Mouse (Mus musculus): ENCODE measurements around the gene Tmem50b.
"Not testable (repeated sequence)": the region's sequence is repeated elsewhere in the genome, so short reads cannot be mapped to it uniquely, and the experiment has no call there.

Tmem50b gene

DNA sequence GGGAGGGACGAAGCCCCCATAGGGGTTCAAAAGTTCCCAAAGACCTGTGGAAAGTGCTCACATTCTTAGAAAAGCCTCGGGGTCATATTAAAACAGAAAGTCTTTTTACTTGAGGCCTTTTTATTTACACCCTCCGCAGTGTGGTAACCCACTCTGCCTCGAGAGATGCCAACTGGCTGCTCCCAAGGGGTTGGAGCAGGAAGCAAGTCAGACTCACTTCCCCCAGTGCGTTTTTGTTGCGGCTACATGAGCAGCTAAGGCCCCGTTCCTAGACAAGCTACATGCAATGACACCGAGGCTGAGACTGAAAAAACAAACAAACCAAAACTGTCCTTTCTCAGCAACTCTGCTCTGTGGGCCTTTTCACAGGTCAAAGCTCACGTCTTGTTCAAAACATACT, 59.1 kb downstream of the Tmem50b start:
- DNase-seq (ENCODE audit: low spot score in 2 of 2), result no peak

DNA sequence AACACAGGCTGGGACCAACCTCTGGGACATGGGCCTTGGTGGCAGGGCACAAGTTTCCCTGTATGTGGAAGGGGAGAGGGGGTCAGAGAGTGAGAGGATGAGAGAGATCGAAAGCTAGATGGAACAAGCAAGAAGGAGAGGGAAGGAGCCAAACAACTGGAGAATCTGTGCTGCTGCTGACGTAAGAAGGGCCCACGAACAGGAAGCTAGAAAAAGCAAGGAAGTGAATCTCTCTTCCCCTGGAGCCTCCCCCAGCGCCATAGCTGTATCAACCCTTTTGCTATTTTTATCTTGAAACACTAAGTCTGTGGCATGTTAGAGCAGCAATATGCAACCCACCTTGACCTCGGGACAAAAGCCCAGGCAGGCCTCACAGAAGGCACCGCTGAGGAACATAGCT, 59.5 kb downstream of the Tmem50b start:
- no peak for DNase-seq (ENCODE audit: low spot score in 2 of 2)

DNA sequence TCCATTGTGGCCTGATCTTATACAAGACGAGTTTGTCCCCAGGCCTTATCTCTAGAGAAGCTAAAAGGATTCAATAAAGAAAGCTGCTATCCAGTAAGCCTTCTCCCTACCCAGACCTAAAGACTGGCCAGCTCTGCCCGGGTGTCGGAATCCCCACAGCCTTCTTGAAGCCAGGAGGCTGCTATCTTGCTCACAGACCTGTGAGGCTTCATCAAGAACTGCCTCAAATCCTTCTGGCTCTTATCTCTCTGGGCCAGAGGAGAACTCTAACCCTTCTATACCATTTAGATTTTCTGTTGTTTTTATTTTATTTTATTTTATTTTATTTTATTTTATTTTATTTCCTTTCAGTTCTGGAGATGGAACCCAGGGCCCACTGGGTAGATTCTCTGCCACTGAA, 60.5 kb downstream of the Tmem50b start:
- DNase-seq (ENCODE audit: low spot score in 2 of 2), result no peak

DNA sequence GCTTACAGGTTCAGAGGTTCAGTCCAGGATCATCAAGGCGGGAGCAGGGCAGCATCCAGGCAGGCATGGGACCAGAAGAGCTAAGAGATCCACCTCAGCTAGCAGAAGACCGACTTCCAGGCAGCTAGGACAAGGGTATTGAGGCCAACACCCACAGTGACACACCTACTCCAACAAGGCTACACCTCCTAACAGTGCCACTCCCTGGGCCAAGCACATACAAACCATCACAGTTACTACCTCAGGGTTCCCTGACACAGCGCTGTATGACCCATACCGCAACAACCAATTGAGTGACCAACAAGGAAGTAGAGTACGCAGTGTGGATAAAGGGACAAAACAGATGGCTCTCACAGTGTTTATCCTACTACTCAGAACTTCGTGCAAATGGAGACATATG, 61.2 kb downstream of the Tmem50b start:
- DNase-seq (ENCODE audit: low spot score in 2 of 2), result no peak

DNA sequence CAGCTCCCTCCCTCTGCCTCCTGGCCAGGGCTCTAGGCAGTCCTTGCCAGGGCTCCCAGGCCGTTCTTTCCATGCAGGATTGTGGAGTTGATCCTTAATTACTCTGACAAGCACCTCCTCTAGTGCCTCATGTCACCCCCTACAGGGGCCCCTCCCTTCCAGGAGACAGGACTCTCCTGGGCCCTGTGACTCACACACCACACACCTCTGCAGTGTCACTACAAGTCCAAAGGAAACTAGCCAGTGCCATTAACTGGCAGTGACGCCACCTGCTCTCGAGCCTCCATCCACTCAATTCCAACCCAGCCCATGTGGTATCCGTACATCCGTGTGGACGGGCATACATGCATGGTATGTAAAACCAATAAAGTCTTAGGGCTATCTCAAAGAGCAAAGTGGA, 62.7 kb downstream of the Tmem50b start:
- DNase-seq (ENCODE audit: low spot score in 2 of 2), result no peak

DNA sequence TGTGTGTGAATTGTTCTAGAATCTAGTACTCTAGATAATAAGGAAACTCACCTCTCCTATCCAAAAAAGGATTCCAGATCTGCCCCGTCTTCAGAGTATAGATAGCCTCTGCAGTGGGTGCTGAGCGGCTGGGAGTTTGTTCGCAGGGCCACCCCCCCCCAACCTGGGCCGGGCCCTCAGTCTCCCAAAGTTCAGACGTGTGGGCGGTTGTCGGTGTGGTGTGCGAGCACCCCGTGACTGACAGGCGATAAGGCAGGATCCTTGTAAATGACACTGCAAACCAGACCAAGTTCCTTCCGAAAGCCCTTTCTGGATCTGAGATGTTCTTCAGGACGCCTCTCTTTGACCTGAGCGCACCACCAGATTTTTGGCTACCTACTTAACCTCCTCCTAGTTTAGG, 63.1 kb downstream of the Tmem50b start:
- DNase-seq (ENCODE audit: low spot score in 2 of 2), result no peak

DNA sequence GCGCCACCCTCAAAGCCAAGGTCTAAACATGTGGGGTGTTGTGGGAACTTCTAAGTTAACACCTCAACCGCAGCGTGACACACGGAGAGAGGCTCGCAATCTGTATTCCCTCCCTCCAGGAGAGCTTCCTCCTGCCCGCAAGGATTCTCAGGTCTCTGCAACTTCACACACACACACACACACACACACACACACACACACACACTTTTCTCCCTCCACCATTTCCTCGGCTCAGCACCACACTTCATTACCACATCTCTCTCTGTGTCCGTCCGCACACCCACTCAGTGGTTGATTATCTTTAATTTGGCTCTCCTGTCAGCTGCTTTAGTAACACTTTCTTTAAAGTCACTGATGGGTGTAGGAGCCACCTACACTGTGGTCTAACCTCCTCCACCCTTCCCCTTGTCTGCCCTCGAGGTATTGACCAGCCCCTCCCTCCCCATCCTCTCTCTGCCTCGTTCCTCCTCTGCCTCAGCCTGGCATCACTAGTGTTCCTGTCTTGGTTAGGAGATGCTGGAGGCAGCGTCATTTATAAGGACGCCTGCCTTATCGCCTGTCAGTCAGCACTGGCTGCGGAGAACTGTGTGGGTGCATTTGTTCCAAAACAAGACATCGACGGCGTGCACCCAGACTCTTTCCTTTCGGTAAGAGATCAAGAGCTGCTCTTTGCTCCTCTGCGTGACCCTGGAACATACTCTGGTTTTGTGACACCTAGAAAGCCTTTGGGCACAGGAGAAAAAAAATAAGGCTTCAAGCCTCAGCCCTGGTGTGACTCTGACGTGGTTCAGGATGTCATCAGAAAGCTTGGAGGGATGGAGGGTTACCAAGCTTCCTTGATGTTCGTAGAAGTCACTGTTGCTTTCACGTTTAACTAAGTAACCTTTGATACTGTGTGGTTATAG, 64.3 kb downstream of the Tmem50b start:
- no peak for DNase-seq (ENCODE audit: low spot score in 2 of 2)

DNA sequence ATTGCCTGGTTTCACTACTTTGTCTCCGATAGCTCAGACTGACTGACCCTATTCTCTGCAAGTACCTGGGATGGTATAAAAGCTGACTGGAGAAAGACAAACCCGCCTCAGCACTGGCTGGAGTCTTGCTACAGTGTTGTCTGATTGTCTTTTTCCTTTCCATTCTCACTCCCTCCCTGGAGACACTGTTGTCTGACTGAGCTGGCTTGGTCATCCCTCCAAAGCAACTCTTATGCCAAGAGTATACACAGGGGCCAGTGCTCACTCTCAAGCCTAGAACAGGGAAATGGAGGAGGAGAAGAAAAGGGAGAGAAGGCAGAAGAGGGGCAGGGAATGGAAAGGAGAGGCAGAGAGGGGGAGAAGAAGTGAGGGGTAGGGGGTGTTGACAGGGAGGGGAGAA, 65.2 kb downstream of the Tmem50b start:
- no peak for DNase-seq (ENCODE audit: low spot score in 2 of 2)

DNA sequence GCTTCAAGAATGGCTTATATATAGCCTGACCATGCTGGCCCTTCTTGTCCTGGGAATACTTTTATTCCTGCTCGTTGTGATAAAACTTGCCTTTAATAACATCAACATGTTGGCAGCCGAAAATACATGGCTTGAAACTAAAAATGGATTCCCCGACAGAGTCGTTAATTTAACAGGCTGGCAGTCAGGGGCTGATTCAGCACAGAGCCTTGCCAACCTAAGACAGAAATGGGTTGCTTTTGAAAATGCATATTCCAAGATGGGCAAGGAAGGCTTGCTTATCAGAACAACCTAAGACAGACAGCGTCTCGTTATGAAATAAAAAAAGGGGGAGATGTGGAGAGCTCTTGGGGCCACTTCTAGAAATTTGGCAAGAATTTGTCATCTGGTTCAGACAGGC, 65.7 kb downstream of the Tmem50b start:
- DNase-seq (ENCODE audit: low spot score in 2 of 2), result no peak

DNA sequence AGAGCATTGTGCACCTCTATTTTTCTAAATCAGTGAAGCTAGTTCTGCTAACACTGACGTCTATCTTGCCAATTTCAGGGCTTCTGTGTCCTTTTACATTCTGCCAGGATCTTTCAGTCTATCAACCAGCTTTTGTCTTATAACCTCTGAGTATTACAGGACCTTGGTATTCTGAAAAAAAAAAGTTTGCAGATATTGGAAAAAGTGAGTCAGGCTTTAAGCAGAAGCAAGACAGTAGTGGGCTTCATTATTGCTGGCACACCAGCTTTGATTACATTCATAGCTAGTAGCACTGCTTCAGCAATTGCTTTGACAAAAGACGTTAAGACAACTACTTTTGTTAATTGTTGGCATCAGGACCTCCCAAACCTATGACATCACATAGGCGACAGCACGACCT, 66.8 kb downstream of the Tmem50b start:
- not testable (repeated sequence) for DNase-seq (ENCODE audit: low spot score in 2 of 2)

DNA sequence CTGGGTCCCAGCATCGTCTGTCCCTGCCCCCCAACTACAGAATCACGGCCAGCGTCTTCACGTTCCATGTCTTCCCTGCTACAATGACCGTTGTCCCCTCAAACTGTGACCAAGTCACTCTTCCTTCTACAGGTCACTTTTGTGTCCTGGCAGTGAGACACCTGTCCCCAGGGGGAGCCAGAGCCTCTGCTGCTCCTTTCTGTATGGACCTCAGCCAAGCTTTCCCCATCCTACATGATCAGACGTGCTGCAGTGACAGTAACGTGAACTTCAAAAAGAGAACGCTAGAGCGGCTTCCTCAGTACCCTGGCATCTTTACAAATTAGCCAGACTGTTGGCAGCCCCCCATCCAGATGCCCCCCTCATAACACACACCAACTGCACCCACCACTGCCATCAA, 69.0 kb downstream of the Tmem50b start:
- no peak for DNase-seq (ENCODE audit: low spot score in 2 of 2)

DNA sequence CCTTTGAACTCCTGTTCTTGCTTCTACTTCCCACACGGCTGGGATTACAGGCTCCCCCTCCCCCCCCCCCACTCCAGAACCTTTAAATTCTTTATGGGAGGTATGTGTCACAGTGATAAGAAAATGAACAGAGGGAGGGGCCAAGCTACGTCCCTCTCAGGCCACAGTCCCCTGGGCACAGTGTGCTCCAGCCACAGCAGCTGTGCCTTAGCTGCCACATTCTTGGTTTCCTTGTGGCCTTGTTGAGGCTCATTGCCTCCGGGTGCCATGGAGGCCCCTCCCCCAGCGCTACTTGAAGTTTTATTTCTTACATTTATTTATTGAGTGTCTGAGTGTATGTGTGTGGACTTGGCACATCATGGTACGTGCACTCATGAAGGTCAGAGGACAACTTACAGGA, 70.1 kb downstream of the Tmem50b start:
- no peak for DNase-seq (ENCODE audit: low spot score in 2 of 2)

DNA sequence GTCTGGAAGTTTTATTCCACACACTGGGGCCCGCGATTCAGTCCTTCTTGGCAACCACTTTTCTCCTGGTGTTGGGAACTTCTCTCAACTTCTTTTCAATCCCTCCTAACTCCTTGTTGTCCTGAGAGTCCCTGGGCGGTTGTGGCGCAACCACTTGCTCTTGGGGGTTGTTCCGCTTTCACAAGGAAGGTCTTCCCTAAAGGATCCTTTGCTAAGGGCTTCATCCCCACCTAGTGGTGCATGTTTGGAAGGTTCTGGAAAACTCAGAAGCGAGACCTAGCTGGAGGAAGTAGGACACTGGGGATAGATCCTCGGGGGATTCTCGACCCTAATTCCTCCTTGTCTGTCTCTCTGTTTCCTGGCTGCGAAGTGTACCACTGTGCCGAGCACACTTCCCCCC, 70.5 kb downstream of the Tmem50b start:
- DNase-seq (ENCODE audit: low spot score in 2 of 2), result peak in 1 of 2 experiments; percentile 60

DNA sequence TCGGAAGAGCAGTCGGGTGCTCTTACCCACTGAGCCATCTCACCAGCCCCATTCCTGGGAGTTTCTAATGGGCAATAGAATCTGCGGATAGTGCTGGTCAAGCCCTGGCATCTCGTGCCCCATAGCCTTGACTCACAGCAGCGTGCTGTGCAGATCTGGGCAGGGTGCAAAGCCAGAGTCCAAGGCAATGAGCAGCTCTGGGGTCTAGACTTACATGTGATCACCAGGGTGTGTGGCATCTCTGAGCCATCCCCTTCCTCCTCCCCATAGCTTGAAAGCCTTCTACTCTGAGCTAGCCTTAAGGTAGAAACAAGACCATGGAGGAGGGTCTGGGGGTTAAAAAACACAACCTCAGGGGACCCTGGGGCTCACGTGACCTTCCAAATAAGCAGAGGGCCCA, 71.3 kb downstream of the Tmem50b start:
- no peak for DNase-seq (ENCODE audit: low spot score in 2 of 2)

Measured in urinary bladder, postnatal 36 days (tissue).